Mouse (Mus musculus): ENCODE results near the gene Nadsyn1.

The Nadsyn1 gene

GRCm38 (mm10) chr7:143753990-143754715 is 68.5 kb downstream of the Nadsyn1 start:
- DNase-seq (ENCODE audit: low spot score) = peak; percentile 83

GRCm38 (mm10) chr7:143752606-143753005 is 70.0 kb downstream of the Nadsyn1 start:
- no peak for DNase-seq (ENCODE audit: low spot score)

GRCm38 (mm10) chr7:143752056-143752455 is 70.6 kb downstream of the Nadsyn1 start:
- no peak for DNase-seq (ENCODE audit: low spot score)

GRCm38 (mm10) chr7:143751380-143751779 is 71.3 kb downstream of the Nadsyn1 start:
- no peak for DNase-seq (ENCODE audit: low spot score)

GRCm38 (mm10) chr7:143749045-143749444 is 73.6 kb downstream of the Nadsyn1 start:
- DNase-seq (ENCODE audit: low spot score) = no peak

- peak; percentile 94 for DNase-seq (ENCODE audit: low spot score)
These were observed 74.4 kb downstream of the Nadsyn1 start for GRCm38 (mm10) chr7:143748041-143748868.
